Mouse (Mus musculus): ENCODE data around the gene Ovgp1. TPM values are rescaled to one million over a fixed set of nuclear protein-coding genes. Genes with fewer than 3 reads are reported as not detected.

Ovgp1 gene
- polyA plus RNA-seq, 1 experiment from 2014 or later = 1.9 TPM

DNA sequence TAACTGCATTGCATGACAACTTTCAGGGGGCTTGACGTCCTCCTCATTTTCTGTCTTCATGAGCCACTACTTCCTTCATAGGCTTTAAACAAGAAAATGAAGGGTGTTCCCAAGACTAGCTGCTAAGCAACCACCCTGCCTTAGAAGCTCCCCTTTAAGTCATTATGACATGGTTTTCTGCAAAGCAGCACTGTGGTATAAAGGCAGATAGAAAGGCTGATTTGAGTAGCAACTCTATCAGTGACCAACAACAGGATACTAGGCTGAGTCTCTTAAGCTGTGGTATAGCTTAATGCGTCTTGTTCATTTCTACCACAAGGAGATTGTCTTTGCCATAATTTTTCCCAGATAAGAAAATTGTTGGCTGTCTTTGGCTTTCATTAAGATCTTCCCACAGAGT, 41.0 kb downstream of the Ovgp1 start, which contains the start of gene Pifo:
Gene Pifo (minus strand): TSS at position 101 of the 400 bp plus-strand sequence.
- 88% methylated on average over 2 of the region's 2 CpGs for WGBS
- ATAC-seq = no peak
- H3K4me1 ChIP-seq (ENCODE audit: control insufficient read depth, insufficient read depth, low read length) = no peaks in the 10 kb centered on the region

GRCm38 (mm10) chr3:106021840-106022239, 48.3 kb downstream of the Ovgp1 start:
- Histone ChIP-seq H3K9me3 (replicated peaks; ENCODE audit: control insufficient read depth, low read length) (no peaks in the 10 kb centered on the region), H3K27me3 (replicated peaks; ENCODE audit: control insufficient read depth, insufficient read depth, low read length) (no peaks in the 10 kb centered on the region), H3K4me1 (ENCODE audit: control insufficient read depth, insufficient read depth, low read length) (no peaks in the 10 kb centered on the region), H3K4me2 (ENCODE audit: low read length) (no peak overlapping the region), H3K4me3 (ENCODE audit: low read depth, low read length) (no peak overlapping the region), H3K27ac (ENCODE audit: low read depth, low read length) (no peak overlapping the region), H3K36me3 (ENCODE audit: control insufficient read depth, insufficient read depth, low read length) (no peaks in the 10 kb centered on the region), H3K9ac (ENCODE audit: low read length) (no peak overlapping the region)
- ATAC-seq (no peak), DNase-seq (ENCODE audit: low spot score) (peak; percentile 22)

More for the DNA sequence above, 41.0 kb downstream of the Ovgp1 start, which contains the start of gene Pifo:
- no peak within 1 kb of the TSS for H3K27ac ChIP-seq (ENCODE audit: low read depth, low read length)
- no peak within 1 kb of the TSS for H3K4me3 ChIP-seq (ENCODE audit: low read depth, low read length)
- H3K36me3 ChIP-seq (ENCODE audit: control insufficient read depth, insufficient read depth, low read length) = no peaks in the 10 kb centered on the region
- H3K9me3 ChIP-seq (replicated peaks; ENCODE audit: control insufficient read depth, low read length) = no peaks in the 10 kb centered on the region
- no peak within 1 kb of the TSS for H3K9ac ChIP-seq (ENCODE audit: low read length)
- no peaks in the 10 kb centered on the region for H3K27me3 ChIP-seq (replicated peaks; ENCODE audit: control insufficient read depth, insufficient read depth, low read length)
- no peak for DNase-seq (ENCODE audit: low spot score)
- H3K4me2 ChIP-seq (ENCODE audit: low read length) = no peak within 1 kb of the TSS

GRCm38 (mm10) chr3:106024135-106024534, 50.6 kb downstream of the Ovgp1 start:
- H3K9me3 ChIP-seq (replicated peaks; ENCODE audit: control insufficient read depth, low read length) = no peaks in the 10 kb centered on the region
- H3K4me3 ChIP-seq (ENCODE audit: low read depth, low read length) = no peak overlapping the region
- no peak overlapping the region for H3K4me2 ChIP-seq (ENCODE audit: low read length)
- DNase-seq (ENCODE audit: low spot score) (no peak), ATAC-seq (no peak)
- H3K9ac ChIP-seq (ENCODE audit: low read length) = no peak overlapping the region
- no peaks in the 10 kb centered on the region for H3K27me3 ChIP-seq (replicated peaks; ENCODE audit: control insufficient read depth, insufficient read depth, low read length)
- H3K27ac ChIP-seq (ENCODE audit: low read depth, low read length) = no peak overlapping the region
- H3K36me3 ChIP-seq (ENCODE audit: control insufficient read depth, insufficient read depth, low read length) = no peaks in the 10 kb centered on the region
- WGBS = 86% methylated on average over 2 of the region's 2 CpGs
- H3K4me1 ChIP-seq (ENCODE audit: control insufficient read depth, insufficient read depth, low read length) = no peaks in the 10 kb centered on the region

DNA sequence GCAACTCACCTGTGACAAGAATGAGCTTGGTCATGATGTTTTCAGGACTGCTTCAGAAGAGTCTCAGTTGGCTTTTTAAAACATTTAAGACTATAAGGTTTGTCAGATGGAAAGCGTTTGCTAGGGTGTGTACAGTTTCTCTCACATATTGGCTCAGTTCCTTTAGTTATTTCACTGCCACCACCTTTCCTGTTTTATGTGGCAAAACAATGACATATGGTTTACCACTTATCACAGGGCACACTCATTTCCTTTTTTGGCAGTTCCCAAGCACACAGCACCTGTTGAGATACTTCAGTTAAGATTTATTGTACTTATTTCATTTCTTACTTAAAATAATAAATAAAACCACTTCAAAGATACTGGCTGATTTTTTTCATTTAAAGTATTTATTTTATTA, 59.3 kb downstream of the Ovgp1 start, which contains the start of gene Chil5:
Gene Chil5 (minus strand): TSS at position 34 of the 400 bp plus-strand sequence.
- ATAC-seq (no peak), DNase-seq (ENCODE audit: low spot score) (no peak)
- Histone ChIP-seq H3K9me3 (replicated peaks; ENCODE audit: control insufficient read depth, low read length) (no peaks in the 10 kb centered on the region), H3K9ac (ENCODE audit: low read length) (no peak within 1 kb of the TSS), H3K27me3 (replicated peaks; ENCODE audit: control insufficient read depth, insufficient read depth, low read length) (no peaks in the 10 kb centered on the region), H3K4me1 (ENCODE audit: control insufficient read depth, insufficient read depth, low read length) (no peaks in the 10 kb centered on the region), H3K36me3 (ENCODE audit: control insufficient read depth, insufficient read depth, low read length) (no peaks in the 10 kb centered on the region), H3K27ac (ENCODE audit: low read depth, low read length) (no peak within 1 kb of the TSS), H3K4me3 (ENCODE audit: low read depth, low read length) (no peak within 1 kb of the TSS), H3K4me2 (ENCODE audit: low read length) (no peak within 1 kb of the TSS)
- WGBS = 97% methylated on average over 1 of the region's 1 CpGs

Other genes starting within 250 kb of the Ovgp1 start
- 48.1 and 69.3 TPM in 2 replicates for gene Rap1a, start 172.4 kb upstream of the Ovgp1 start, polyA plus RNA-seq (2014; fragmentation: Nextera tagmentation; extraction: Ambion mirVana)
- 0.11 and 0.28 TPM in 2 replicates for gene Adora3, start 102.9 kb upstream of the Ovgp1 start, polyA plus RNA-seq (2014; fragmentation: Nextera tagmentation; extraction: Ambion mirVana)
- not detected in 2 replicates for gene Tmigd3, start 102.8 kb upstream of the Ovgp1 start, polyA plus RNA-seq (2014; fragmentation: Nextera tagmentation; extraction: Ambion mirVana)
- 0.36 TPM in 1 of 2 replicates, not detected in the other for gene I830077J02Rik, start 41.0 kb upstream of the Ovgp1 start, polyA plus RNA-seq (2014; fragmentation: Nextera tagmentation; extraction: Ambion mirVana)
- gene Wdr77, start 14.3 kb upstream of the Ovgp1 start, polyA plus RNA-seq (2014; fragmentation: Nextera tagmentation; extraction: Ambion mirVana) = 87.5 and 88.2 TPM in 2 replicates
- gene Atp5f1, start 13.6 kb upstream of the Ovgp1 start, polyA plus RNA-seq (2014; fragmentation: Nextera tagmentation; extraction: Ambion mirVana) = 552 and 581 TPM in 2 replicates
- 7.8 and 8.3 TPM in 2 replicates for gene Pifo, start 40.9 kb downstream of the Ovgp1 start, polyA plus RNA-seq (2014; fragmentation: Nextera tagmentation; extraction: Ambion mirVana)
- not detected in 2 replicates for gene Chil5, start 59.1 kb downstream of the Ovgp1 start, polyA plus RNA-seq (2014; fragmentation: Nextera tagmentation; extraction: Ambion mirVana)
- 1.0 and 1.5 TPM in 2 replicates for gene Chia1, start 139.5 kb downstream of the Ovgp1 start, polyA plus RNA-seq (2014; fragmentation: Nextera tagmentation; extraction: Ambion mirVana)
- gene Chil3, start 193.9 kb downstream of the Ovgp1 start, polyA plus RNA-seq (2014; fragmentation: Nextera tagmentation; extraction: Ambion mirVana) = 0.23 TPM in 1 of 2 replicates, not detected in the other
- gene Chil4, start 245.8 kb downstream of the Ovgp1 start, polyA plus RNA-seq (2014; fragmentation: Nextera tagmentation; extraction: Ambion mirVana) = not detected in 2 replicates